Mouse (Mus musculus) urinary bladder, adult 18-20 months (tissue): ENCODE measurements around the gene C530008M17Rik.
A peak's percentile ranks its signal among the peaks of the same experiment; 100 is the strongest.

Experiments used
- DNase-seq, 2 experiments: peaks; one replicate each; pipeline ENCODE4 v3.0.0; 2022; ENCODE audit warnings: low spot score in 2 of 2, mixed read lengths in 2 of 2

C530008M17Rik gene

GRCm38 (mm10) chr5:76772831-76773230 is 116.5 kb downstream of the C530008M17Rik start:
- no peak for DNase-seq

DNA sequence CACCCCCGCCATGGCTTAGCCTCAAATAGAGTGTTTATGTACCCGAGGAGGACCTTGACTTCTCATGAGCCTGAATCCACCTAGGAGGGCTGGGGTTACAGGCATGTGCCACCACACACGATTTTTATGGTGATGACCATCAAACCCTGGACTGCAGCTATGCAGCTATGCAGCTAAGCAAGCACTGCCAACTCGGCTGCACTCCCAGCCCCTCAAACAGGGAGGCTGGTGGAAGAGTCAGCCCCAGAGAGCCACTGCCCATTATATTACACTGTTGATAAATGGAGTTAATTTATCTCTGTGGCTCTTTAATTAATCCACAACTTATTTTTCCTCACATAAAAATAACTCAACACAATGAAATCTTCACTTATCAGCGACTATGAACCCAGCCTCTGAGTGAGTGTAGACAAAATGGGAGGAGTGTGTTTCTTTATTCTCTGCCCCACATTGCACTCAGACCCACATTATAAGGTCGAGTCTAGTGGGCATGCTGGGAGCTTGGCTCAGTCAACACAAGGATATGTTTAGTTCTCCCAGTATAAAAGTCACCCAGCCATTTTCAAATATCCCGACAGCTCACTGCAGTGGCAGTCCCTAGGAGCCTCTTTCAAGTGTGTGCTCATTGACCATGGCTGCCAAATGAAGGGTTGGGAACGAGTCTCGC is 117.3 kb downstream of the C530008M17Rik start:
- DNase-seq, result no peak

GRCm38 (mm10) chr5:76779094-76779615 is 122.8 kb downstream of the C530008M17Rik start:
- no peak for DNase-seq

DNA sequence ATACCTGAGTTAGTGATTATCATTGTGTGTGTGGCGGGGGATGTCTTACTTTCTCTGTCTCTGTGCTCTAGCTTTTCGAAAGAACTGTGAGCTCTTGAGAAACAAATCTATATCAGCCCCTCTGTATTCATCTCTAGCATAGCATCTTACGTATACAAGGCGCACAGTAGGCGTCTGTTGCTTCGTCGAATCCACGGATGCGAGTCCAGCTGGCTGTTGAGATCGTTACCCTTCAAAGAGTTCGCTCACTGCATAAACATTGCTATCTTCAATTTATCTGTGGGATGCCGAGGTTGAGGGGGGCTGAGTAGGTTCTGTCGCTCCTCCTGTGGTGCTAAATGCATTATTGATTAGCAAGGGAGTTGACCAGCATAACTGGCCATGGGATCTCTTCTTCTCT is 125.6 kb downstream of the C530008M17Rik start:
- no peak for DNase-seq

DNA sequence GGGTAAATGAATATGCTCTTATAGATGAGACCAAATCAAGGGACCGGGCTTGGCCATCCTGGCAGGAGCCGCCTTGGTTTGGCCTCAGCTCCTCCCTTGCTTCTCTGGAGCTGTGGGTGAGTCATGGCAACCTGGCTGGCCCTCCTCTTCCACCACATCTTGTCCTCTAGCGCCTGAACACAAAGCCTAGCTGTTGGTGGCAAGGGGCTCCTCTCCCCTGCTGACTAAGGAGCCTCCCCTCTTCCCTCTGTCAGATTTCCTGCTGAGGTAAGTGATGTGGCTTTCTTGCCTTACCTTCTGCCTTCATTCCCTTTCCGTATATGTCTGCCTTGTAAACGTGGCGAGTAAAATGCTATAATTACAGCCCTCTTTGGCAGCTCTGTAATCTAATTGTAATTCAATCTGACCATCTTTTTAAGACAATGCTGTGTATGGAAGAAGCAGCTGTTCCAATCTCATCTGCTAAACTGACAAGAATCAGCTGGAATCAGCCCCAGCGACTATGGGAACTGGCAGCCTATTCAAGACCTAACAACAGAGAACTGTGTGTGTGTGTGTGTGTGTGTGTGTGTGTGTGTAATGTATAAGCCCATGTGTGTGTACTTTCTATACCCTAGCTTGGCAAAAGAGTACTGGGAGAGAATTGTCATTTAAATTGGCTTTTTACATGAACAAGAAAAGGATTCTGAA is 126.2 kb downstream of the C530008M17Rik start:
- no peak for DNase-seq

DNA sequence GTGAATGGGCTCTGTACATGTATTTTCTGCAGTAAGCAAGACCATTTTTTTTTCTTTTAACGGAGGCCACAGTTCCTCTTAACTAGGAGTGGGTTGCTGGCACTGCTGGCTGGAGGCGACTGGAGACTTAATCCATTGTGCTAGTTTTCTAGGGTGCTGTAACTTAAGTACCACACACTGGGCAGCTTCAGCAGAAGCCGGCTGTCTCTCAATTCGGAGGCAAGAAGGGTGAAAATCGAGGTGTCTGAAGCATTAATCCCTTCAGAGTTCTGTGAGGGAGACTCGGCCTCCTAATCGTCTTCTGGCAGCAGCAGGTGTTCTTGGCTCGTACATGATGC is 126.8 kb downstream of the C530008M17Rik start:
- no peak for DNase-seq

DNA sequence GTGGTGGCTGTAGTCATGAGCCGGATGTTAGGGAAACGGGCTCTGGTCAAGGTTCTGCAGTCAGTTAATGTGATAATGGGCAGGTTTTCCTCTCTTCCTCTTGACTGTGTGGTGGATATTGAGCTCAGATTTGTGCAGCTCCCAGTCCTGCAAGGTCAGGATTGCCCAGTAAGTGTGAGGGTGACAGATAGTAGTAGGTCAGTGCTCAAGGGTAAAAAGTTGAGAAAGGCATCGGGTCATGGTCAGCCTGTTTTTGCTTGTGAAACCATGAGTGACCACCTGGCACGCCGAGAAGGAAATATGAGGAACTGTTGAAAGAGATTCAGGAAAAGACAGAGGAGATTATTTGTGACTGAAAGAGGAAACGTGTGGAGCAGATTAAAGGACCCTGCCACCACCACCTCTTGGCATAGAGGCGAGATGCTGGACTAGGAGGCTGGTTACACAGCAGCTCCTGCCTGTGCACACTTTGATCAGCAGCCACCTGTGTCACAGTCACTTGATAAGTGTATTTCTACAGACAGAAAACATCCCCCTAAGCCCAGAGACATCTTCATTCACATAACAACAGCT is 127.9 kb downstream of the C530008M17Rik start:
- DNase-seq, result no peak

GRCm38 (mm10) chr5:76785013-76785412 is 128.7 kb downstream of the C530008M17Rik start:
- no peak for DNase-seq

DNA sequence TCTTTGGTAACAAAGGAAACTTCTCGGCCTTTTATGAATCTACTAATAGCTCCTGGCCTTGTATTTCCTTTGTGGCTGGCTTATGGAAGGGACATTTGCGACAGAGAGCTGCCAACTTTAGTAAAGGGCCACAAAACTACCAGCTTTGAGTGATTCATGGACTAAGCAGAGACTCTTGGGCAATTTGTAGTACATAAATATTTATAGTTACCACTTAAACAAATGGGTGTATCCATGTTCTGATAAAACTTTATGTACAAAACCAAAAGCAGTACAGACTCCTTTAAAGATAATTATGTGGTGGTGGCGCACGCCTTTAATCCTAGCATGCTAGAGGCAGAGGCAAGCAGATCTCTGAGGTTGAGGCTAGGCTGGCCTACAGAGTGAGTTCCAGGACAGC is 133.6 kb downstream of the C530008M17Rik start:
- no peak for DNase-seq

- DNase-seq, result no peak
Measured at GRCm38 (mm10) chr5:76791280-76791679, 135.0 kb downstream of the C530008M17Rik start.

DNA sequence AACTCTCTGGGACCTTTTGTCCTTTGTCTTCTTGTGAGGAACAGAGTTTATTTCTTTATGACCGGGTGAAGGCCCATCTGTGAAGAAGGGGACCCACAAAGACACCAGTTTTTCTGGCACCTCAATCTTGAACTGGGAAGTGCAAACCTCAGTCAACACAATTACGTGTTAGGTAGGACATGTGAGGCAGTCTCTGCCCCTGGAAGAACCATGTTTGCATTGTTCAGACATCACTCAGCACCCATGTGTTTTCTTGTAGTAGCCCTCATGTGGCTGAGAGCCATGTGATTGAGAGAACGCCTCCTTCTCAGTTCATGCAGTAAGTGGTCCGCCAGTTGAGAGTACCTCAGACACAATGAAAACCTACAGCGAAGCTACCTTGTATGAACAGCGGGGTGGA is 136.4 kb downstream of the C530008M17Rik start:
- no peak for DNase-seq

DNA sequence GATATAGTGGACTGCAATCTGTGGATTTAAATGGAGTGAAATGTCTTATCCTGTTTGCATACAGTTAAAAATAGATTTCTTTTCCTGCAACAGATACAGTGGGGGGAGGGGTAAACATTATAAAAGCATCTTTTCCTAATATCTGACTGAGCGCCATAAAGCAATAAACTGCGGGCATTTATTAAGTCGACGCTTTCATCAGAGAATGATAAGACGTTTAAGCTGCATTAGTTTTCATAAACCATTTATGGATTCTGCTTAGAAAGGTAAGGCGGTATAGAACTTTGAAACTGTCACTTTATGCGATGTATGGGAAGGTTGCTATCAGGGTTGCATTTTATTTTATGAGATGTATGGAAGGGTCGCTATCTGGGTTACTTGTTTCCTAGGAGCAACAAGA is 141.7 kb downstream of the C530008M17Rik start:
- no peak for DNase-seq

GRCm38 (mm10) chr5:76799471-76799870 is 143.2 kb downstream of the C530008M17Rik start:
- peak; percentile 21 to 24 for DNase-seq

- DNase-seq, result no peak
Measured at GRCm38 (mm10) chr5:76809031-76809430, 152.7 kb downstream of the C530008M17Rik start.

- DNase-seq, result no peak
Measured at GRCm38 (mm10) chr5:76815035-76815434, 158.7 kb downstream of the C530008M17Rik start.

- DNase-seq, result peak; percentile 7 to 27
Measured at GRCm38 (mm10) chr5:76815786-76816455, 159.6 kb downstream of the C530008M17Rik start.

- no peak for DNase-seq
Measured at GRCm38 (mm10) chr5:76816748-76817147, 160.4 kb downstream of the C530008M17Rik start.

- no peak for DNase-seq
Measured at GRCm38 (mm10) chr5:76817678-76818077, 161.4 kb downstream of the C530008M17Rik start.

GRCm38 (mm10) chr5:76818807-76819206 is 162.5 kb downstream of the C530008M17Rik start:
- no peak for DNase-seq

GRCm38 (mm10) chr5:76822097-76822496 is 165.8 kb downstream of the C530008M17Rik start:
- DNase-seq, result no peak

- no peak for DNase-seq
Measured at GRCm38 (mm10) chr5:76828527-76829240, 172.4 kb downstream of the C530008M17Rik start.
